Mouse (Mus musculus) activated CD4-positive, CD25-positive, alpha-beta regulatory T cell, adult 9 weeks (primary cell): ENCODE results near the gene Vps33a. TPM values are rescaled to one million over a fixed set of nuclear protein-coding genes. Genes with fewer than 3 reads are reported as not detected.

Experiments
- polyA plus RNA-seq: library from polyadenylated mRNA; unstranded; fragments of 100-300 nt; shearing (Covaris generic); gene quantifications from one replicate; pipeline ENCODE4 v1.2.1, GENCODE M21; 2017

The Vps33a gene
- 53.5 TPM for polyA plus RNA-seq

GRCm38 (mm10) chr5:123572357-123573186 lies at the start of gene Vps33a:
TSS of gene Vps33a (minus strand) at chr5:123573038.

GRCm38 (mm10) chr5:123525281-123525680 lies 47.6 kb downstream of the Vps33a start, which contains the start of gene Gm49027:
TSS of gene Gm49027 (minus strand) at chr5:123525488.

GRCm38 (mm10) chr5:123523692-123524392 lies 49.0 kb downstream of the Vps33a start, which contains the start of gene Diablo:
TSS of gene Diablo (minus strand) at chr5:123524176.

GRCm38 (mm10) chr5:123510160-123510559 lies 62.7 kb downstream of the Vps33a start, which contains the start of gene B3gnt4:
TSS of gene B3gnt4 (plus strand) at chr5:123510460.

GRCm38 (mm10) chr5:123489112-123489785 lies 83.6 kb downstream of the Vps33a start, which contains the start of the genes Lrrc43 and Il31:
TSS of gene Lrrc43 (plus strand) at chr5:123489305.
TSS of gene Il31 (minus strand) at chr5:123489489.

Other genes starting within 250 kb of the Vps33a start
- 8.6 TPM for gene Bcl7a, start 229.2 kb downstream of the Vps33a start, polyA plus RNA-seq
- gene Mlxip, start 178.2 kb downstream of the Vps33a start, polyA plus RNA-seq, result 20.0 TPM
- not detected for gene Lrrc43, start 83.7 kb downstream of the Vps33a start, polyA plus RNA-seq
- gene Il31, start 83.5 kb downstream of the Vps33a start, polyA plus RNA-seq, result not detected
- gene B3gnt4, start 62.6 kb downstream of the Vps33a start, polyA plus RNA-seq, result 0.44 TPM
- gene Diablo, start 48.9 kb downstream of the Vps33a start, polyA plus RNA-seq, result 113 TPM
- gene Gm49027, start 47.5 kb downstream of the Vps33a start, polyA plus RNA-seq, result not detected
- 88.3 TPM for gene Clip1, start 111.6 kb upstream of the Vps33a start, polyA plus RNA-seq
- gene Zcchc8, start 148.1 kb upstream of the Vps33a start, polyA plus RNA-seq, result 107 TPM
- 185 TPM for gene Rsrc2, start 176.4 kb upstream of the Vps33a start, polyA plus RNA-seq
- 5.2 TPM for gene Kntc1, start 176.7 kb upstream of the Vps33a start, polyA plus RNA-seq